Mouse (Mus musculus) liver, embryonic 13.5 days (tissue): ENCODE results near the gene Cd101. TPM values are rescaled to one million over a fixed set of nuclear protein-coding genes. Genes with fewer than 3 reads are reported as not detected.

Experiments used
- ATAC-seq: fragments of 200-750 bp; cut with Nextera tagmentation; 2 replicates; pipeline ENCODE4 v1.8.0; 2017; ENCODE audit warnings: low read depth, mild to moderate bottlenecking, moderate number of reproducible peaks, moderate library complexity
- DNase-seq: peaks from one replicate; pipeline ENCODE4 v3.0.0; 2022
- H3K27ac ChIP-seq: fragments of 300-500 bp; sonication (generic); 2 replicates; pipeline ENCODE4 v1.5.1; 2015; ENCODE audit warnings: moderate library complexity, mild to moderate bottlenecking, inconsistent platforms
- H3K27me3 ChIP-seq: fragments of 300-500 bp; sonication (generic); 2 replicates; pipeline ENCODE4 v1.6.1; 2015; ENCODE audit warnings: mild to moderate bottlenecking, inconsistent platforms
- H3K36me3 ChIP-seq: fragments of 300-500 bp; sonication (generic); 2 replicates; pipeline ENCODE4 v1.6.1; 2015; ENCODE audit warnings: mild to moderate bottlenecking, inconsistent platforms
- H3K4me1 ChIP-seq: fragments of 300-500 bp; sonication (generic); replicated peaks from 2 replicates; pipeline ENCODE4 v1.6.1; 2015; ENCODE audit warnings: inconsistent platforms
- H3K4me2 ChIP-seq: fragments of 300-500 bp; sonication (generic); 2 replicates; pipeline ENCODE4 v1.6.1; 2015; ENCODE audit warnings: inconsistent platforms, mild to moderate bottlenecking, moderate library complexity
- H3K4me3 ChIP-seq: fragments of 300-500 bp; sonication (generic); replicated peaks from 2 replicates; pipeline ENCODE4 v1.5.1; 2015; ENCODE audit warnings: mild to moderate bottlenecking, inconsistent platforms
- H3K9ac ChIP-seq: fragments of 300-500 bp; sonication (generic); 2 replicates; pipeline ENCODE4 v1.6.1; 2015; ENCODE audit warnings: mild to moderate bottlenecking, inconsistent platforms
- H3K9me3 ChIP-seq: fragments of 300-500 bp; sonication (generic); replicated peaks from 2 replicates; pipeline ENCODE4 v1.6.1; 2016; ENCODE audit warnings: inconsistent platforms
- WGBS: fragments of 180-500 bp; shearing (Covaris S2); methylation state at CpG from one replicate; pipeline ENCODE4 v1.1.7; 2015; ENCODE audit not compliant: insufficient replicate concordance; 5-methylcytosine and 5-hydroxymethylcytosine counted together
- polyA plus RNA-seq: library from polyadenylated mRNA; unstranded; fragments of >200 nt; fragmentation: Nextera tagmentation; extraction: Ambion mirVana; gene quantifications from 2 replicates; pipeline ENCODE4 v1.2.1, GENCODE M21; 2015

Gene Cd101
- polyA plus RNA-seq, 1 experiment from 2014 or later: 0.03 TPM

GRCm38 (mm10) chr3:101036001-101036400 is 6.6 kb upstream of the Cd101 start:
- 84% methylated on average over 2 of the region's 2 CpGs for WGBS
- ATAC-seq: no peak
- Histone ChIP-seq H3K9me3 (no peaks in the 10 kb centered on the region), H3K4me3 (no peak overlapping the region), H3K27me3 (no peaks in the 10 kb centered on the region), H3K27ac (no peak overlapping the region), H3K36me3 (no peaks in the 10 kb centered on the region), H3K9ac (no peak overlapping the region), H3K4me1 (0 out of 2 replicates have a peak, but pooled peaks cover 4% of the 10 kb centered on the region), H3K4me2 (no peak overlapping the region)
- no peak for DNase-seq

GRCm38 (mm10) chr3:101034509-101034908 is 5.2 kb upstream of the Cd101 start:
- Histone ChIP-seq H3K9ac (no peak overlapping the region), H3K36me3 (no peaks in the 10 kb centered on the region), H3K9me3 (no peaks in the 10 kb centered on the region), H3K27ac (no peak overlapping the region), H3K4me1 (0 out of 2 replicates have a peak, but pooled peaks cover 4% of the 10 kb centered on the region), H3K27me3 (no peaks in the 10 kb centered on the region), H3K4me2 (no peak overlapping the region), H3K4me3 (no peak overlapping the region)
- DNase-seq: no peak
- 64% methylated on average over 9 of the region's 9 CpGs for WGBS
- ATAC-seq: no peak

DNA sequence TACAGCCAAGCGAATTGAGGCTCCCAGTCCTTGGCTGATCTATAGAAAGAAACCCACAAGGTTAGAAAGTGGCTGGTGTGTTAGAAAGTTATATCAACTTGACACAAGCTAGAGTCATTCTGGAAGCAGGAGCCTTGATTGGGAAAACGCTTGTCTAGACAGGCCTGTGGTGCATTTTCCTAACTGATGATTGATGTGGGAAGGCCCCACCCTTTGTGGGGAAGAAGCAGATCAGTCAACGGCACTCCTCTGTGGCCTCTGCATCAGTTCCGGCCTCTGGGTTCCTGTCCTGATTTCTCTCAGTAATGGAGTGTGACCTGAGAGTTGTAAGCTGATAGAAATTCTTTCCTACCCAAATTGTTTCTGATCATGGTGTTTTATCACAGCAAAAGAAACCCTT is 4.3 kb upstream of the Cd101 start:
- ATAC-seq (no peak), DNase-seq (no peak)
- no peak overlapping the region for H3K4me2 ChIP-seq
- WGBS: 24% methylated on average over 4 of the region's 4 CpGs
- H3K9me3 ChIP-seq: no peaks in the 10 kb centered on the region
- H3K27me3 ChIP-seq: no peaks in the 10 kb centered on the region
- no peak overlapping the region for H3K9ac ChIP-seq
- H3K27ac ChIP-seq: no peak overlapping the region
- H3K4me3 ChIP-seq: no peak overlapping the region
- no peaks in the 10 kb centered on the region for H3K36me3 ChIP-seq
- H3K4me1 ChIP-seq: 0 out of 2 replicates have a peak, but pooled peaks cover 4% of the 10 kb centered on the region

- H3K27me3 ChIP-seq: no peaks in the 10 kb centered on the region
- DNase-seq (no peak), ATAC-seq (no peak)
- H3K4me2 ChIP-seq: no peak overlapping the region
- H3K4me3 ChIP-seq: no peak overlapping the region
- H3K4me1 ChIP-seq: 0 out of 2 replicates have a peak, but pooled peaks cover 4% of the 10 kb centered on the region
- WGBS: 38% methylated on average over 7 of the region's 7 CpGs
- H3K9me3 ChIP-seq: no peaks in the 10 kb centered on the region
- no peaks in the 10 kb centered on the region for H3K36me3 ChIP-seq
- H3K9ac ChIP-seq: no peak overlapping the region
- no peak overlapping the region for H3K27ac ChIP-seq
Observed at GRCm38 (mm10) chr3:101031456-101032142, 2.2 kb upstream of the Cd101 start.

GRCm38 (mm10) chr3:101030630-101031029 is 1.3 kb upstream of the Cd101 start:
- no peak for DNase-seq
- H3K27me3 ChIP-seq: no peaks in the 10 kb centered on the region
- no peak overlapping the region for H3K4me2 ChIP-seq
- no peaks in the 10 kb centered on the region for H3K36me3 ChIP-seq
- no peak overlapping the region for H3K9ac ChIP-seq
- H3K27ac ChIP-seq: no peak overlapping the region
- H3K4me3 ChIP-seq: no peak overlapping the region
- H3K4me1 ChIP-seq: 0 out of 2 replicates have a peak, but pooled peaks cover 4% of the 10 kb centered on the region
- no peak for ATAC-seq
- WGBS: 93% methylated on average over 1 of the region's 1 CpGs
- no peaks in the 10 kb centered on the region for H3K9me3 ChIP-seq

GRCm38 (mm10) chr3:101026741-101027140 is 2.6 kb downstream of the Cd101 start:
- WGBS: 41% methylated on average over 1 of the region's 1 CpGs
- ATAC-seq (no peak), DNase-seq (no peak)
- Histone ChIP-seq H3K4me1 (0 out of 2 replicates have a peak, but pooled peaks cover 4% of the 10 kb centered on the region), H3K27ac (no peak overlapping the region), H3K27me3 (no peaks in the 10 kb centered on the region), H3K9ac (no peak overlapping the region), H3K4me3 (no peak overlapping the region), H3K9me3 (no peaks in the 10 kb centered on the region), H3K36me3 (no peaks in the 10 kb centered on the region), H3K4me2 (no peak overlapping the region)

DNA sequence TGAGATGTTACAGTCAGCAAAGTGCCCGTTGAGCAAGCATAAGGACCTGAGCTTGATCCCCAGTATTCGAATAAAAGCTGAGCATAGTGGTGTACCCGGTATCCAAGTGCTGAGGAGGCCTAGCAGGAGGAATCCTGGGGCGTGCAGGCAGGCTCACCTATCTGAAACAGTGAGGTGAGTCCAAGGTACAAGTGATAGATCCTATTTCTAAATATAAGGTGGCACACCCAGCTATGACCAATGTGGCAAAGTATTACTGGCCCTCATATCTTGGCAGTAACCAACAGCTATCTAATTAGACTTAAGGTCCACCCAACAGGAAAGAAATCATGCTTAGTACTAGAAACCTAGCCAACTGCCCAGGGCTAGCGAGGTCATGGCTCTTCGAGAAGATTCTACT is 6.4 kb downstream of the Cd101 start:
- WGBS: 64% methylated on average over 6 of the region's 6 CpGs
- DNase-seq: no peak
- ATAC-seq: no peak
- no peak overlapping the region for H3K27ac ChIP-seq
- no peaks in the 10 kb centered on the region for H3K36me3 ChIP-seq
- no peaks in the 10 kb centered on the region for H3K4me1 ChIP-seq
- H3K9ac ChIP-seq: no peak overlapping the region
- no peaks in the 10 kb centered on the region for H3K27me3 ChIP-seq
- H3K9me3 ChIP-seq: no peaks in the 10 kb centered on the region
- H3K4me2 ChIP-seq: no peak overlapping the region
- H3K4me3 ChIP-seq: no peak overlapping the region

DNA sequence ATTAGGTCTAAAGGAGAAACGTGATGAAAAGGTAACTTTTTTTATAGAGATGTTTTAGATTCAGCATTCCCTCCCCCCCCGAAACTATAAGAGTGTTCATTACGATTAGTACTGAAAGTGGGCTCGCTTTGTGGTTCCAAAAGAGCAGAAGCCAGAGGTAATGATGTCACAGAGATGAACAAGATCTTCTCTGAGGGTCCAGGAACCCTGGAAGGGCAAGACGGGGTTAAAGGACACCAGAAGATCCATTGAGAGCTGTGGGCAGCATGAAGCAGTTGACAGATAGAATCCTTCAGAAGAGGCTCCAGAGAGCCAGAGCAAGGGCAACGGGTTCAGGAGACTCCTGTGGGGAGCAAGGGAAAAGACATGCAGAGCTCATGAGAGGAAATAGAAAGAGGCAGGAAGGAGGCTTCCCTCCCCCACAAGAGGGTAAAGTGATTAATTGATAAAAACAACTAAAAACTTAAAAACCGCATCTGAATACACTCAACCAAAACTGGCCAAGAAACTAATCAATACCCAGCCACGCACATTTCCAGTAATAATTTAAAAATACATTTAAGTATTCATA is 7.8 kb downstream of the Cd101 start:
- H3K9me3 ChIP-seq: no peaks in the 10 kb centered on the region
- H3K4me1 ChIP-seq: no peaks in the 10 kb centered on the region
- DNase-seq: no peak
- H3K9ac ChIP-seq: no peak overlapping the region
- WGBS: 45% methylated on average over 8 of the region's 8 CpGs
- no peak overlapping the region for H3K27ac ChIP-seq
- no peak overlapping the region for H3K4me3 ChIP-seq
- H3K4me2 ChIP-seq: no peak overlapping the region
- ATAC-seq: no peak
- no peaks in the 10 kb centered on the region for H3K27me3 ChIP-seq
- no peaks in the 10 kb centered on the region for H3K36me3 ChIP-seq

DNA sequence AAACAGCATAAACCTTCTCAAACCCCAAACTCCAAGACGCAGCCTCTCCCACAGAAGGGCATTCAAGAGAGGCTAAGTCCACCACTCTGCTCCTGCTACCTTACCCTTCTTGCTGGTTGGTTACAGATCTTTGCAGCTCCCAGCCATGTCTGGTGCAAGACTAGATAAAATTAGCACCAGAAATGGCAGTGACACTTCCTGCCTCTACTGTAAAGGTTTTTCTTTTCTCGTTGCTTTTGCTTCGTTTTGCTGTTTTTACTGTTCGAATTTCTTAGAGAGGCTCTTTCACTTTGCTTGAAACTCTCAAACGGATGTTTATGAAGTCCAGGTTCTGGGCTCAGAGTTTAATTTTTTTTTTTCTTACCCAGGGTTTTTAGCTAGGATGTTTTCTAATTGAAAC is 8.3 kb downstream of the Cd101 start:
- H3K4me3 ChIP-seq: no peak overlapping the region
- no peaks in the 10 kb centered on the region for H3K36me3 ChIP-seq
- no peak for DNase-seq
- no peaks in the 10 kb centered on the region for H3K27me3 ChIP-seq
- no peak for ATAC-seq
- WGBS: 41% methylated on average over 5 of the region's 5 CpGs
- H3K9ac ChIP-seq: no peak overlapping the region
- H3K9me3 ChIP-seq: no peaks in the 10 kb centered on the region
- H3K4me2 ChIP-seq: no peak overlapping the region
- no peaks in the 10 kb centered on the region for H3K4me1 ChIP-seq
- no peak overlapping the region for H3K27ac ChIP-seq

DNA sequence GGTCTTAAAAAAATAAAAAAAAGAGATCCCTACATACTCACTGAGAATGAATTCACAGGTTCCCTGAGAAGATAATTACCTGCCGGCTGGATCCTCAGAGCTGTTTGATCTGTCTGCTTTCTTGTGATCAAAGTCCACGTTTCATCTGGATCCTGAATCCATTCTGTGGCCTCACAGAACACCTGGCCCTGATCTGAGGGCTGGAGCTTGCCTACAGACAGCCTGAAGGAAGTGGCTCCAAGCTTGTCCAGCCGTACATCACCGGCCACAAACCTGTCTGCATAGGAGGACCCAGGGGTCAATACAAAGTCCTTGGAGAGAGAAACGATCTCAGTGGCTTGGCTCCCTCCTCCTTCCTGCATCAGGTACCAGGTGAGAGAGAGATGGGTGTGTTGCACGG is 10.9 kb downstream of the Cd101 start:
- Histone ChIP-seq H3K9ac (no peak overlapping the region), H3K27ac (no peak overlapping the region), H3K4me2 (no peak overlapping the region), H3K9me3 (no peaks in the 10 kb centered on the region), H3K36me3 (no peaks in the 10 kb centered on the region), H3K4me3 (no peak overlapping the region), H3K4me1 (no peaks in the 10 kb centered on the region), H3K27me3 (no peaks in the 10 kb centered on the region)
- ATAC-seq (no peak), DNase-seq (no peak)
- 72% methylated on average over 6 of the region's 6 CpGs for WGBS

DNA sequence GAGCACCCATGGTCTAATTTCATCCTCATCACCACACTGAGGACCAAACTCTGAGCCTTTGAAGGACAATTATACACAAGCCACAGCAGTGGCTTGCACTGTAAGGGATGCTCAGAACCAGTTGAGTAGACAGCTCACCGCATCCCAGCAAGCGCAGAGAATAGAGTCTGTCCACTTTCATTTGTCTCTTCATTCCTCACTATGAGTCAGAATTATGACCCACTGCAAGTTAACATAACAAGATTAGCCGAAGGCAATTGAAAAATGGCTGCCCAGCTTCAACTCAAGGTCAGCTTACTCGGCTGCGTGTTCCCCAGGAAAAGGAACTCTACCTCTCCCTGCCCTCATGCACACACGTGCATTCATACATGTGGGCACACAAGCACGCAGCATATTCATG is 13.3 kb downstream of the Cd101 start:
- no peaks in the 10 kb centered on the region for H3K4me1 ChIP-seq
- DNase-seq (no peak), ATAC-seq (no peak)
- H3K9ac ChIP-seq: no peak overlapping the region
- no peak overlapping the region for H3K4me2 ChIP-seq
- H3K27me3 ChIP-seq: no peaks in the 10 kb centered on the region
- H3K9me3 ChIP-seq: no peaks in the 10 kb centered on the region
- no peak overlapping the region for H3K27ac ChIP-seq
- H3K36me3 ChIP-seq: no peaks in the 10 kb centered on the region
- 67% methylated on average over 7 of the region's 7 CpGs for WGBS
- H3K4me3 ChIP-seq: no peak overlapping the region

DNA sequence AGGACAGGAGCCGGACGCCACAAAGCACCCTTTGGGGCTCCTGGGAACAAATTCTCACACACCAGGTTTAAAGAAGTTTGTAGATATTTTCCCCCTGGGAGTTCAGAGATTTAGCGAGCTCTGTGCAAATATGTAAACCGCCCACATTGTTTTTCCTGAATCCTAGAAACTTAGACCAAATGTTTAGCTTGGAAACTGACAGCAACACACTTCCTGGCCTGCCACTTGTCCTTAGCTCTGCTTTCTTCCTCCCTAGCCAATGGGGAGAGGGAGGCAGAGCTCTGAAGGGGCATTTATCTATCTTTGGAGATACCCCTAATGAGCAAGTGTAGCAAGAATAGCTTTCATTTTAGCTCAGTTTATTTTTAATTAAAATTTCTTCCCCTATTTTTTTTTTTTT is 14.1 kb downstream of the Cd101 start:
- H3K36me3 ChIP-seq: no peaks in the 10 kb centered on the region
- no peaks in the 10 kb centered on the region for H3K9me3 ChIP-seq
- H3K4me2 ChIP-seq: no peak overlapping the region
- ATAC-seq (no peak), DNase-seq (no peak)
- no peak overlapping the region for H3K4me3 ChIP-seq
- H3K27ac ChIP-seq: no peak overlapping the region
- 55% methylated on average over 4 of the region's 4 CpGs for WGBS
- no peaks in the 10 kb centered on the region for H3K27me3 ChIP-seq
- no peaks in the 10 kb centered on the region for H3K4me1 ChIP-seq
- H3K9ac ChIP-seq: no peak overlapping the region
